Mouse (Mus musculus) midbrain, embryonic 13.5 days (tissue): ENCODE data around the gene Olfr851. TPM values are rescaled to one million over a fixed set of nuclear protein-coding genes. Genes with fewer than 3 reads are reported as not detected.

Experiments used
- ATAC-seq: fragments of 200-750 bp; cut with Nextera tagmentation; 2 replicates; pipeline ENCODE4 v1.8.0; 2017; ENCODE audit warnings: mild to moderate bottlenecking, moderate TSS enrichment, moderate library complexity
- H3K27ac ChIP-seq: fragments of 300-500 bp; sonication (generic); 2 replicates; pipeline ENCODE4 v1.5.1; 2015; ENCODE audit warnings: inconsistent platforms, mild to moderate bottlenecking, moderate library complexity
- H3K27me3 ChIP-seq: fragments of 300-500 bp; sonication (generic); 2 replicates; pipeline ENCODE4 v1.6.1; 2015; ENCODE audit warnings: mild to moderate bottlenecking, inconsistent platforms
- H3K36me3 ChIP-seq: fragments of 300-500 bp; sonication (generic); 2 replicates; pipeline ENCODE4 v1.6.1; 2015; ENCODE audit warnings: mild to moderate bottlenecking, inconsistent platforms
- H3K4me1 ChIP-seq: fragments of 300-500 bp; sonication (generic); replicated peaks from 2 replicates; pipeline ENCODE4 v1.6.1; 2015; ENCODE audit warnings: inconsistent platforms
- H3K4me2 ChIP-seq: fragments of 300-500 bp; sonication (generic); replicated peaks from 2 replicates; pipeline ENCODE4 v1.6.1; 2015; ENCODE audit warnings: moderate library complexity, mild to moderate bottlenecking, inconsistent platforms
- H3K4me3 ChIP-seq: fragments of 300-500 bp; sonication (generic); replicated peaks from 2 replicates; pipeline ENCODE4 v1.5.1; 2015; ENCODE audit warnings: mild to moderate bottlenecking, inconsistent platforms
- H3K9ac ChIP-seq: fragments of 300-500 bp; sonication (generic); replicated peaks from 2 replicates; pipeline ENCODE4 v1.6.1; 2015; ENCODE audit warnings: mild to moderate bottlenecking, inconsistent platforms
- H3K9me3 ChIP-seq: fragments of 300-500 bp; sonication (generic); 2 replicates; pipeline ENCODE4 v1.6.1; 2016; ENCODE audit warnings: mild to moderate bottlenecking, inconsistent platforms
- WGBS: fragments of 180-500 bp; shearing (Covaris S2); methylation state at CpG from one replicate; pipeline ENCODE4 v1.1.7; 2015; 5-methylcytosine and 5-hydroxymethylcytosine counted together
- polyA plus RNA-seq: library from polyadenylated mRNA; unstranded; fragments of >200 nt; fragmentation: Nextera tagmentation; extraction: Ambion mirVana; gene quantifications from 2 replicates; pipeline ENCODE4 v1.2.1, GENCODE M21; 2015

Olfr851 gene
- not detected in 2 replicates for polyA plus RNA-seq

GRCm38 (mm10) chr9:19492995-19493394 is at the start of gene Olfr851:
Gene Olfr851 (plus strand): TSS chr9:19493295.
- Histone ChIP-seq H3K9me3 (peaks cover 18% of the 10 kb centered on the region; the same call in 1 of the 2 replicates), H3K27ac (no peak within 1 kb of the TSS), H3K4me1 (no peaks in the 10 kb centered on the region), H3K27me3 (no peaks in the 10 kb centered on the region), H3K4me3 (no peak within 1 kb of the TSS), H3K36me3 (no peaks in the 10 kb centered on the region), H3K4me2 (no peak within 1 kb of the TSS), H3K9ac (no peak within 1 kb of the TSS)
- no peak for ATAC-seq

- no peak for ATAC-seq
These were observed 14.9 kb upstream of the Olfr851 start, which contains the start of gene Olfr850 for GRCm38 (mm10) chr9:19478148-19478547. Gene Olfr850 (minus strand): TSS chr9:19478248.

GRCm38 (mm10) chr9:19540976-19541375 is 47.9 kb downstream of the Olfr851 start, which contains the start of gene Olfr853:
Gene Olfr853 (minus strand): TSS chr9:19541076.
- 79% methylated on average over 1 of the region's 1 CpGs for WGBS
- ATAC-seq, result no peak
- no peak within 1 kb of the TSS for H3K4me3 ChIP-seq
- no peaks in the 10 kb centered on the region for H3K36me3 ChIP-seq
- no peak within 1 kb of the TSS for H3K4me2 ChIP-seq
- no peak within 1 kb of the TSS for H3K9ac ChIP-seq
- H3K4me1 ChIP-seq, result no peaks in the 10 kb centered on the region
- no peaks in the 10 kb centered on the region for H3K27me3 ChIP-seq
- H3K27ac ChIP-seq, result no peak within 1 kb of the TSS
- H3K9me3 ChIP-seq, result peaks cover 13% of the 10 kb centered on the region; the same call in 1 of the 2 replicates

More at GRCm38 (mm10) chr9:19478148-19478547, 14.9 kb upstream of the Olfr851 start, which contains the start of gene Olfr850:
- Histone ChIP-seq H3K9me3 (peaks cover 12% of the 10 kb centered on the region; the same call in 1 of the 2 replicates), H3K4me1 (no peaks in the 10 kb centered on the region), H3K9ac (no peak within 1 kb of the TSS), H3K36me3 (no peaks in the 10 kb centered on the region), H3K4me3 (no peak within 1 kb of the TSS), H3K27ac (no peak within 1 kb of the TSS), H3K27me3 (no peaks in the 10 kb centered on the region), H3K4me2 (no peak within 1 kb of the TSS)

Other genes starting within 250 kb of the Olfr851 start
- not detected in 2 replicates for gene Olfr843, start 241.3 kb upstream of the Olfr851 start, polyA plus RNA-seq
- gene Olfr844, start 176.9 kb upstream of the Olfr851 start, polyA plus RNA-seq, result not detected in 2 replicates
- gene Olfr845, start 156.8 kb upstream of the Olfr851 start, polyA plus RNA-seq, result not detected in 2 replicates
- gene Olfr846, start 129.3 kb upstream of the Olfr851 start, polyA plus RNA-seq, result not detected in 2 replicates
- not detected in 2 replicates for gene Olfr847, start 114.6 kb upstream of the Olfr851 start, polyA plus RNA-seq
- not detected in 2 replicates for gene Olfr849, start 53.0 kb upstream of the Olfr851 start, polyA plus RNA-seq
- not detected in 2 replicates for gene Olfr850, start 15.0 kb upstream of the Olfr851 start, polyA plus RNA-seq
- gene Olfr853, start 47.8 kb downstream of the Olfr851 start, polyA plus RNA-seq, result not detected in 2 replicates
- gene Olfr854, start 74.1 kb downstream of the Olfr851 start, polyA plus RNA-seq, result not detected in 2 replicates
- not detected in 2 replicates for gene Olfr855, start 89.3 kb downstream of the Olfr851 start, polyA plus RNA-seq
- 45.2 and 45.6 TPM in 2 replicates for gene Zfp317, start 128.8 kb downstream of the Olfr851 start, polyA plus RNA-seq
- gene Olfr857, start 216.1 kb downstream of the Olfr851 start, polyA plus RNA-seq, result not detected in 2 replicates